Mouse (Mus musculus): Measurements from ENCODE around the gene Snai3. TPM values are rescaled to one million over a fixed set of nuclear protein-coding genes. Genes with fewer than 3 reads are reported as not detected.

Snai3 gene
- polyA plus RNA-seq, 1 experiment from 2014 or later: not detected

DNA sequence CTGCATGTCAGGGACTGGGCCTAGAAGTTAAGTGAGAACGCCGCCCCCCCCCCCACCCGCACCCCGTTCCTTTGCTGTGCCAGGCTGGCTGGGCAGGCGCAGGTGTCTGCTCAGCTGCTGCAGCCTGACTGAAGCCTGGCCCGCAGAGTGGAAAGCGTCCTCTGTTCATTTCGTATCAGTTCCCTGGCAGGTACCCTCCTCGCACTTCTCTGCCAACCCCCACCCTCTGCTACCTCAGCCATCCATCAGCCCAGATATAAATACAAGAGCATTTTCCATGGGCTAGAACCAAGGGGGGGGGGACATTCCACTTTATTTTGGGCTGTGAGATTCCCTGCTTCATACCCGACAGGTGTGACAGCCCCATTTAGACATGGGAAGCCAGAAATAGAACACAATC lies 8.4 kb downstream of the Snai3 start:
- 88% methylated on average over 10 of the region's 10 CpGs for WGBS
- no peak for ATAC-seq (ENCODE audit: low FRiP score)
- H3K4me2 ChIP-seq: no peak overlapping the region
- H3K36me3 ChIP-seq (replicated peaks): no peaks in the 10 kb centered on the region
- H3K27ac ChIP-seq: no peak overlapping the region
- no peak overlapping the region for H3K9ac ChIP-seq
- H3K9me3 ChIP-seq: no peaks in the 10 kb centered on the region
- peaks cover 17% of the 10 kb centered on the region for H3K27me3 ChIP-seq
- H3K4me3 ChIP-seq (replicated peaks): no peak overlapping the region
- H3K4me1 ChIP-seq: no peaks in the 10 kb centered on the region

DNA sequence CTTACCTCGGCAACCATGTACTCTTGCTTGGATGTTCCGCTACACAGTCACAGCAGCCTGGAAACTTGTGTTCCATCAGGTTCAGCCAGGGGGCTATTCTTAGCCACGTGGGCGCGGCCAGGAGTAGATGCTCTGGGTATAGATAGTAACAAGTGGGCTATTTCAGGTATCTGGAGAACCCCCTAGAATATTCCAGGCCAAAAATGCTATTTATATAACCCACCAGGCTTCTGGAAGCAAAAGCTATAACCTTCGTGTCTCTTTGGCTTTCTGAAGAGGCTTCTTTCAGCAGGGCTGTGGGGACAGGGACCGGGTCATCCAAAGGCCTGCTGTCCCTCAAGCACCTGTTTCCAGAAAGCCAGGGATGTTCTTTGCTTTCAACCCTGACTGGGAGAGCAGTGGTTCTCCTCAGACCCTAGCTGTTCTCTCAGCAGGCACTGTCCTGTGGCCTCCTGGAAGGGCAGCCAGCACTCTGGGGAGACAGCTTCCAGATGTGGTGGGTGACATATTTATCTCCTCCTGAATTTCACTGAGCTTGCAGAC lies 9.3 kb downstream of the Snai3 start:
- H3K27me3 ChIP-seq: peaks cover 14% of the 10 kb centered on the region; the same call in 1 of the 2 replicates
- H3K9me3 ChIP-seq: no peaks in the 10 kb centered on the region
- WGBS: 82% methylated on average over 7 of the region's 7 CpGs
- no peak overlapping the region for H3K9ac ChIP-seq
- no peak overlapping the region for H3K4me3 ChIP-seq (replicated peaks)
- H3K27ac ChIP-seq: no peak overlapping the region
- no peaks in the 10 kb centered on the region for H3K36me3 ChIP-seq (replicated peaks)
- H3K4me1 ChIP-seq: no peaks in the 10 kb centered on the region
- no peak for ATAC-seq (ENCODE audit: low FRiP score)
- H3K4me2 ChIP-seq: no peak overlapping the region

DNA sequence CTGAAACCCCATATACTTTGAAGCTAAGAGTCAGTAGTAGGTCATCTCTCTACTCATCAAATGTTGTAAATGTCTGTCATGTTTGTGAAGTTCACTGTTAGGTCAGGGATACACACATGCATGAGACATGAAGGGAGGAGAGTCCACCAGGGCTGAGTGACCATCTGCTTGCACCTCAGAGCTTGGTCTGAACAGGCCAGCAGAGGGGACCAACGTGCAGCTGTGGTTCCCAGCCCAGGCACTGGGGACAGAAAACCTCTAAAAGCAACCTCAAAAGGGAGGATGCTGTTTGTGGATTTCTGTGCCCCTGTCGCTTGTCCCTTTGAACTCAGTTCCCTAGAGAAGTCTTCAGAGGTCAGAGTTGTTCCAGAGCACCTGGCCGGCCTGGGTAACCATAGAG lies 15.3 kb downstream of the Snai3 start:
- H3K27me3 ChIP-seq: 0 out of 2 replicates have a peak, but pooled peaks cover 11% of the 10 kb centered on the region
- peaks cover 31% of the 10 kb centered on the region for H3K4me1 ChIP-seq
- H3K9me3 ChIP-seq: no peaks in the 10 kb centered on the region
- no peak overlapping the region for H3K4me3 ChIP-seq (replicated peaks)
- no peaks in the 10 kb centered on the region for H3K36me3 ChIP-seq (replicated peaks)
- 80% methylated on average over 3 of the region's 3 CpGs for WGBS
- peak overlapping the region; percentile 68 for H3K4me2 ChIP-seq
- ATAC-seq (ENCODE audit: low FRiP score): no peak
- peak overlapping the region; percentile 99; the same call in 1 of the 2 replicates for H3K27ac ChIP-seq
- H3K9ac ChIP-seq: peak overlapping the region; percentile 17; the same call in 1 of the 2 replicates

DNA sequence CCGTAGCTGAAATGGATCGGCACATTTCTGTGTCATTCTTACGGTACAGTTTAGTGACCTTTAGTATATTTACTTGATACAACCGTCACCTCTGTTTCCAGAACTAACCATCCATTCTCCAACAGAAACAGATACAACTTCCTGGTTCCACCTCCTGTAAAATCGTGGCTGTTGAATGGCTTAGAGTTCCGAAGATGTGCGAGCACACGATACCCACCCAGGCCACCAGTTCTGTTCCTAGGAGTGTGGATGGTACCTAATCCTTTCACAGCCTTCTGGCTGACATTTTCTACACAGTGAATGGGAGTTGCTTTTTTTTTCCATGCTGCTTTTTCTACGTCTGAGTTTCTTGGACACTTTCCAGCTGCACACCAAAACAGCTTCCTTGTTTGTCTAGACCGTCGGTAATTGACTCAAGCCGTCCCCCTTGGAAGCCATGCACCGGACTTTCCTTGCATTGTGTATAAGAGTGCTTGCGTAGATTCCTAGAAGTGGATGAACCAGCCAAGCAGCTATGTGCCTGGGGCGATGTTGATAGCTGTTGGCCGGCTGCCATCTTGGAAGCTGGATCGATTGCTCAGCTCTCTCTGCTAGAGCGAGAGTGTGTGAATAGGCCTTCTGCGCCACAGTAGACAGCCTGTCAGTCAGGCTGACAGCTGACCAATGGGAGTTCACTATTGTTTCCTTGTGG lies 16.3 kb downstream of the Snai3 start:
- Histone ChIP-seq H3K4me2 (peak overlapping the region; percentile 68), H3K27me3 (0 out of 2 replicates have a peak, but pooled peaks cover 11% of the 10 kb centered on the region), H3K27ac (peak overlapping the region; percentile 99), H3K4me3 (replicated peaks) (peak overlapping the region; percentile 63), H3K9me3 (no peaks in the 10 kb centered on the region), H3K9ac (peak overlapping the region; percentile 81), H3K36me3 (replicated peaks) (peaks cover 10% of the 10 kb centered on the region), H3K4me1 (peaks cover 31% of the 10 kb centered on the region)
- WGBS: 20% methylated on average over 19 of the region's 19 CpGs
- peak; percentile 54 for ATAC-seq (ENCODE audit: low FRiP score)

DNA sequence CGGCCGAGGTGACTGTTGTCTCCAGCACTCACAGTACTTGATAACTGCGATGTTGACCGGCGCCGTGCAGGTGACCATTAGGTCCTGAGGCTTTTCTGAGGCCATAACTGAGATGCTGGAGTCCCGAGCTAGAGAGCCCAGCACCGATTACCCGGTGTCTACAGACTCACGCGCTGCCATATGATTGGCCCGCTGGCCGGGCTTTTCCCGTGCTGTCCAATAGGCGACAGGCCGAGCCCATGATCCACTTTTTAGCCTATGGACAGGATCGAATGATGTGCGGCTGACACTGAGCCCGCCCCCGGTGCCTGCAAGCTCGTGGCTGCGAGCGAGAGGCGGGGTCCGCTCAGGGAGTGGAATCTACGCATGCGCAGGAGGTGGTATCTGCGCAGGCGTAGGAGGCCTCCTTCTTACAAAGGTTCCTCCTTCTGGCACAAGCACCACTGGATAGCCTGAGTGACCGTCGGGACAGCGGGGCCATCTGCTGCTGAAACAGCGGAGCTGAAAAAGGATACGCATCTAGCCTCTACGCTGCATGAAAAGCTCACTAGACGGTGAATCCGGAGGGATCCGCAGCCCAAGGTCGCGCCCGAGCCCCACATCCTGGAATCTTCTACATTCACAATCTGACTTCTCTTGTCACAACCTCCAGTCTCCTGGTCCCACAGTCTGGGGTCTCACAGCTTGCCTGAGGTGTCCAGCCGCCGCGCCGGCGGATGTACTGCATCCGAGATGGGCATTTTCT lies 17.1 kb downstream of the Snai3 start, which contains the start of gene Mvd:
Gene Mvd, minus strand, starts transcription at position 161 of the 745 bp plus-strand sequence.
- Histone ChIP-seq H3K4me3 (replicated peaks) (peak within 1 kb of the TSS; percentile 63), H3K27me3 (0 out of 2 replicates have a peak, but pooled peaks cover 11% of the 10 kb centered on the region), H3K4me2 (peak within 1 kb of the TSS; percentile 93), H3K4me1 (peaks cover 31% of the 10 kb centered on the region), H3K36me3 (replicated peaks) (peaks cover 15% of the 10 kb centered on the region), H3K9ac (peak within 1 kb of the TSS; percentile 81), H3K9me3 (no peaks in the 10 kb centered on the region), H3K27ac (peak within 1 kb of the TSS; percentile 99)
- under 1% methylated on average over 47 of the region's 47 CpGs for WGBS
- peak; percentile 98 for ATAC-seq (ENCODE audit: low FRiP score)

DNA sequence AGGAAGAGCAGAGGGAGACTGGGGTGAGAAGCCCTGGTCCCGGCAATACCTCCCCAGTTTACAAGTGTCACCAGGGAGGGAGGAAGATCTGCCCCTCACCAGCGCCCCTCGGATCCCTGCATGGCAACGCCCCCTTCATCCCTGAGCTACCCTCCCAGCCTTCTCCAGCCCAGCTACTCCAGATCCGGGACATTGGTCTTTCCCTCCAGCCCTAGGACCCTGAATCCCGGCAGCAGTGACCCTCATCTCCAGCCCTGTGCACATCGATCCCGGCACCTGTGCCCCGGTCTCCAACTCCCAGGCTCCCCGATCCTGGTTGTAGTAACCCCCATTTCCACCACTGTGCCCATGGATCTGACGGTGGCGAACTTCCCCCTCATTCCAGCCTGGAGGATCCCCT lies 17.8 kb downstream of the Snai3 start:
- peak; percentile 25 for ATAC-seq (ENCODE audit: low FRiP score)
- peak overlapping the region; percentile 72 for H3K9ac ChIP-seq
- peaks cover 31% of the 10 kb centered on the region for H3K4me1 ChIP-seq
- no peaks in the 10 kb centered on the region for H3K9me3 ChIP-seq
- peak overlapping the region; percentile 63 for H3K4me3 ChIP-seq (replicated peaks)
- under 1% methylated on average over 12 of the region's 12 CpGs for WGBS
- peaks cover 22% of the 10 kb centered on the region for H3K36me3 ChIP-seq (replicated peaks)
- peak overlapping the region; percentile 93 for H3K4me2 ChIP-seq
- H3K27ac ChIP-seq: peak overlapping the region; percentile 79
- H3K27me3 ChIP-seq: 0 out of 2 replicates have a peak, but pooled peaks cover 9% of the 10 kb centered on the region

DNA sequence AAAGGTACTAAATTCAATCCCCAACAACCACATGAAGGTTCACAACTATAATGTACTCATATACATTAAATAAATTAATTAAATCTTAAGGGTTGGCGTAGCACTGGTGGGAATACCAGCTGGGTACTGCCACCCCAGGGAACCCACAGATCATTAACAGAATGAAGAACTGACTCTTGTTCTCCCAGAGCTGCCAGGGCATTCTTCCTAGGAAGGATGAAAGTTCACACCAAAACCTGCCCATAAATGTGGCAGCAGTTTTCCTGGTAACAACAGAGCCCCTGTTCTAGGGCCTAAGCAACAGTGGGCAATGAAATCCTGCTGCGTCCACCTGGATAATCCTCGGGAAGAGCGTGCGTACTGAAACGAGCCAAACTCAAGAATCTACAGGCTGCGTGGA lies 18.2 kb downstream of the Snai3 start:
- Histone ChIP-seq H3K27me3 (0 out of 2 replicates have a peak, but pooled peaks cover 6% of the 10 kb centered on the region), H3K9me3 (no peaks in the 10 kb centered on the region), H3K4me2 (peak overlapping the region; percentile 93), H3K9ac (peak overlapping the region; percentile 72), H3K36me3 (replicated peaks) (peaks cover 26% of the 10 kb centered on the region), H3K27ac (peak overlapping the region; percentile 79), H3K4me1 (peaks cover 31% of the 10 kb centered on the region), H3K4me3 (replicated peaks) (peak overlapping the region; percentile 63)
- no peak for ATAC-seq (ENCODE audit: low FRiP score)
- WGBS: 20% methylated on average over 7 of the region's 7 CpGs

DNA sequence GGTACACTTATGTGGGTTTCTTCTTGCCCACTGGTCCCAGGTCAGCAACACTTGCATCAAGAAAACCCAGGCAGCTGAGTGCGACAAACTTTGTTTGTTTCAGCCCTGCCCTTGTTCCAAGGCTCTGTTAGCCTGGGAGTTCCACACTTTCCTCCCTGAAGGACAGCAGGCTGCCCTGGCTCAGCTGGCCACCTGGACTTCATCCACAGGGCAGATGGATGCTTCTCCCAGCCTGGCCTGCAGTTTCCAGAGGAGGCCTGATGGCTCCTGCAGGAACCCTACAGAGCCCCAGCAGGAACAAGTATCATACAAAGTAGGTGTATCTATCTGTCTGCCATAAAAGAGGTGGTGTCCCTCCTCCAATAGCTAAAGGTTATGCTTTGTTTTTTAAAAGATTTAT lies 19.2 kb downstream of the Snai3 start:
- no peaks in the 10 kb centered on the region for H3K9me3 ChIP-seq
- no peak for ATAC-seq (ENCODE audit: low FRiP score)
- no peaks in the 10 kb centered on the region for H3K27me3 ChIP-seq
- H3K36me3 ChIP-seq (replicated peaks): peaks cover 37% of the 10 kb centered on the region
- WGBS: 100% methylated on average over 1 of the region's 1 CpGs
- H3K4me2 ChIP-seq: no peak overlapping the region
- H3K27ac ChIP-seq: no peak overlapping the region
- no peak overlapping the region for H3K4me3 ChIP-seq (replicated peaks)
- no peak overlapping the region for H3K9ac ChIP-seq
- peaks cover 31% of the 10 kb centered on the region for H3K4me1 ChIP-seq

DNA sequence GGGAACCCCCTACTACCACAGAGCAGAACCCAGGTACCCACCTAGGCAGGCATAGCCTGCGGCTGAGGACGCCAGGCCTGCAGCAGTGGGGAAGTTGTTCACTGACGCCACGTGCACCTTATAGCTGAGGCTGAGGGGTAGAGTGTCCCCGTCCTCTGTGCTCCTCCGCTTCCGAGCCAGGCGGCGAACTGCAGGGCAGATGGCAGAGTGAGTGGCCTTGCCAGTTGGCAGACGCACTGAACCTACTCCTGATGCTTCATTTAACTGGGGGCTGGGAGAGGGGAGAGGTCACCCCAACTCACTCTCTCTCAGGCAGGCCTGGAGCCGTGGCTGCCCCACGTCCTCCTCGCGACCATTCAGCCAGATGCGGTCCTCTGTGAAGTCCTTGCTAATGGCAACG lies 21.2 kb downstream of the Snai3 start:
- Histone ChIP-seq H3K4me1 (peaks cover 13% of the 10 kb centered on the region), H3K36me3 (replicated peaks) (peaks cover 54% of the 10 kb centered on the region), H3K4me2 (no peak overlapping the region), H3K27me3 (no peaks in the 10 kb centered on the region), H3K9me3 (peaks cover 4% of the 10 kb centered on the region; the same call in 1 of the 2 replicates), H3K9ac (no peak overlapping the region), H3K27ac (no peak overlapping the region), H3K4me3 (replicated peaks) (no peak overlapping the region)
- WGBS: 96% methylated on average over 16 of the region's 16 CpGs
- ATAC-seq (ENCODE audit: low FRiP score): no peak

DNA sequence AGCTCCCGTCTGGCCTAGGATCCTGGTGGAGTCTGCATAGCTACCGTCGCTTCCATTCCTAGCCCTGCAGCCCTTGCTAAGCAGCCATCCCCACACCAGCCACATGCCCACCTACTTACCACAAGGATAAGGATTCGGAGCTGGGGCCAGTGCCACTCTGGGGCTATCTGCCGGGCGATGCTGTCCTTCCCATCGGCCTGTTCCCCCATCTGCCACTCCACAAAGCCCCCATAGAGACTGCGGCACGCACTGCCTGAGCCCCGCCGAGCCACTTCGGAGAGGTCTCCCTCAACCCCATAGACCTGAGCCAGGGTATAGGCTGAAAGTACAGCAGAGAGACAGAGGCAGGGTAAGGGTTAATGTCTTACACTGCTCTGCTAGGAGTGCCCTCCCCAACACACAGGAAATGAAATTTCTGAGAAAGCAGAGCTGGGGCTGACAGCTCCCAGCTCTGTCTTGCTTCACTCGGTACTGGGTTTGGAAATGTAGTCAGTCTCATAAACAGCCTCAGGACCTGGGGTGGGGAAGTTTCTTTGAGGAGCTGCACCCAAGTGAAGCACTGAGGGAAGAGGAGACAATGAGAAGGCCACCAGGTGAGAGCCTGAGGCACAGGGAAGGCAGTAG lies 22.7 kb downstream of the Snai3 start:
- no peak for ATAC-seq (ENCODE audit: low FRiP score)
- 0 out of 2 replicates have a peak overlapping the region, but pooled peaks have one; percentile 5 for H3K27ac ChIP-seq
- H3K4me3 ChIP-seq (replicated peaks): no peak overlapping the region
- no peak overlapping the region for H3K9ac ChIP-seq
- H3K36me3 ChIP-seq (replicated peaks): peaks cover 62% of the 10 kb centered on the region
- peaks cover 16% of the 10 kb centered on the region for H3K4me1 ChIP-seq
- H3K9me3 ChIP-seq: peaks cover 4% of the 10 kb centered on the region; the same call in 1 of the 2 replicates
- 93% methylated on average over 13 of the region's 13 CpGs for WGBS
- peaks cover 1% of the 10 kb centered on the region; the same call in 1 of the 2 replicates for H3K27me3 ChIP-seq
- H3K4me2 ChIP-seq: no peak overlapping the region

DNA sequence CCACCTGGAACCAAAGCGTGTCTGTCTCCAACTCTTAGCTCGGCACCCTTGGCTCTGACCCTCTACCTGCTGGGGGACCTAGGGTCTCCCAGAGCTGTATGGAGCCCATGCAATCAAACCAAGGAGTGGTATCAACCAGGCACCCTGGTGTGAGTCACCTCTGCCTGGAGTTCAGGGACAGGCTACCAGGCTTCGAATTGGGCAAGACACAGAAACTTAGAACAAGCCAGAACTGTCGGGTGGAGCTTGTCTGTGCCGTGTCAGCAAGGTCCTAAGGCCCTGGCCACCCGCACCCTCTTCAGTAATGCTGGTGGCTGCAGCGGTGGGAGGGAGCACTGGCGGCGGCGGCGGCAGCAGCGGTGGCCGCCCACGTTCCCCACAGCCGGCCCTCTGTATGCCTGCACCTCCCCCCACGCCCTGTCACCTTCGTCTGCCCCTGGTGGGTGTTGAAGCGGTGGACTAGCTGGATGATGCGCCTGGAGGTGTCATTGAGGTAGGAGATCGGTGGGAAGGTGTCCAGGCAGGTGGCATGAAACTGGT lies 23.9 kb downstream of the Snai3 start:
- no peak overlapping the region for H3K27ac ChIP-seq
- H3K4me1 ChIP-seq: peaks cover 17% of the 10 kb centered on the region
- peaks cover 4% of the 10 kb centered on the region; the same call in 1 of the 2 replicates for H3K9me3 ChIP-seq
- no peak overlapping the region for H3K9ac ChIP-seq
- H3K4me3 ChIP-seq (replicated peaks): no peak overlapping the region
- H3K36me3 ChIP-seq (replicated peaks): peaks cover 62% of the 10 kb centered on the region
- peaks cover 11% of the 10 kb centered on the region; the same call in 1 of the 2 replicates for H3K27me3 ChIP-seq
- ATAC-seq (ENCODE audit: low FRiP score): no peak
- WGBS: 93% methylated on average over 20 of the region's 20 CpGs
- H3K4me2 ChIP-seq: no peak overlapping the region
